Mouse (Mus musculus): ENCODE results near the gene Cldn13. TPM values are rescaled to one million over a fixed set of nuclear protein-coding genes. Genes with fewer than 3 reads are reported as not detected.
A peak's percentile ranks its signal among the peaks of the same experiment; 100 is the strongest.
"Not testable (repeated sequence)": the region's sequence is repeated elsewhere in the genome, so short reads cannot be mapped to it uniquely, and the experiment has no call there.

Cldn13 gene
- 2.1 and 2.3 TPM in 2 replicates for polyA plus RNA-seq (2016; fragmentation: Nextera tagmentation; extraction: Ambion mirVana)

DNA sequence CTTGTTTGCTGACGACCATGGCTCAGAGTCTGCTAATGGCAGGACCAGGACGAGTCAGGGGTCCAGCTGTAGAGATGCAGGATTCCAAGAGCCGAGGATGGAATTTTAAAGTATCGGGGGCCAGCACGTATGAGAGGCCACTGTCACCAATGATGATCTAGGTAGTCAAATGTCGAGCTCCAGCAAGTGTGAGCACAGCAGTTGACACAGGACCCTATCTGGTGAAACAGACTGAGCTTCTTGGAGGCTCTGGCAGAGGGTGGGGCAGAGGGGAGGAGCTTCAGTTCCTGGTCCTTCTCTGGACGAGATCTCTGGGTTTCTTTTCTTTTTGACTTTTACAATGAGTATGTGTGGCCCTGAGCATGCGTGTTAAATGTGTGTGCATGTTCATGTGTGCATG, at the start of gene Cldn13:
Gene Cldn13 (minus strand): TSS at position 216 of the 400 bp plus-strand sequence.
- H3K4me1 ChIP-seq = no peaks in the 10 kb centered on the region
- WGBS = 79% methylated on average over 8 of the region's 8 CpGs
- 0 out of 2 replicates have a peak within 1 kb of the TSS, but pooled peaks have one; percentile 3 for H3K4me3 ChIP-seq
- no peaks in the 10 kb centered on the region for H3K36me3 ChIP-seq
- no peaks in the 10 kb centered on the region for H3K9me3 ChIP-seq (replicated peaks)
- H3K27me3 ChIP-seq (ENCODE audit: low read depth, poor library complexity, severe bottlenecking) = no peaks in the 10 kb centered on the region
- no peak for DNase-seq (ENCODE audit: low spot score)
- H3K27ac ChIP-seq = no peak within 1 kb of the TSS

DNA sequence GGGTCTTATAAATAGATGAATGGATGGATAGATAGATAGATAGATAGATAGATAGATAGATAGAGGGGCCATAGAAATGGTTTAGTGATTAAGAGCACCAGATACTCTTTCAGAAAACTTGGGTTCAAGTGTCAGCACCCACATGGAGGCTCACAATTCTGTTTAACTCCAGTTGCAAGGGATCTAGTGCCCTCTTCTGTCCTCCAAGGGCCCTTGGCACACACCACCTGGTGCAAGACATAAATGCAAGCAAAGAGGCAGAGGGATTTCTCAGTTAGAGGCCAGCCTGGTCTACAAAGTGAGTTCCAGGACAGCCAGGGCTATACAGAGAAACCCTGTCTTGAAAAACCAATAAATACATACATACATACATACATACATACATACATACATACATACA, 49.3 kb upstream of the Cldn13 start:
- H3K27ac ChIP-seq; DNase-seq (ENCODE audit: low spot score); H3K9me3 ChIP-seq (replicated peaks); H3K36me3 ChIP-seq; H3K27me3 ChIP-seq (ENCODE audit: low read depth, poor library complexity, severe bottlenecking); H3K4me3 ChIP-seq: not testable (repeated sequence)
- H3K4me1 ChIP-seq = peaks cover 26% of the 10 kb centered on the region

DNA sequence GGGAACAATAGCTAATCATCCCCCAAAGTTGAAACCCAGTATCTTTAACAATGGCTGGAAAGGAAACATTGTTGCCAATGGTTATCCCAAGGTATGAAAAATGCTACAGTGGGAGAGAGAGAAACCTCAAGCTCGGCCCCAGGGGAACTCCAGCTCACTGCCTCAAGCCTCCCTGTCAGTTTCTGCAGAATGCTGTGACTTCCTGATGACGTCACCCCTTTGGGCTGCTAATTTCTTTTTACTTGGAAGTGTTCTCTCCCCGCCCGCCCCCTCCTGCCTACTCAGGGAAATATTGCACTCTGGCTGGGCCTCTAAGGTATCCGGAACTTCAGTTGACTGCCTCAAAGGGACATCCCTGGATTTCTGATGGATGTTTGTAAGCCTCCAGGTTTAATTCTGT, 48.2 kb upstream of the Cldn13 start:
- Histone ChIP-seq H3K9me3 (replicated peaks) (no peaks in the 10 kb centered on the region), H3K27me3 (ENCODE audit: low read depth, poor library complexity, severe bottlenecking) (0 out of 2 replicates have a peak, but pooled peaks cover 4% of the 10 kb centered on the region), H3K36me3 (no peaks in the 10 kb centered on the region), H3K4me1 (peaks cover 26% of the 10 kb centered on the region), H3K4me3 (no peak overlapping the region), H3K27ac (no peak overlapping the region)
- DNase-seq (ENCODE audit: low spot score) = no peak
- 52% methylated on average over 5 of the region's 5 CpGs for WGBS

DNA sequence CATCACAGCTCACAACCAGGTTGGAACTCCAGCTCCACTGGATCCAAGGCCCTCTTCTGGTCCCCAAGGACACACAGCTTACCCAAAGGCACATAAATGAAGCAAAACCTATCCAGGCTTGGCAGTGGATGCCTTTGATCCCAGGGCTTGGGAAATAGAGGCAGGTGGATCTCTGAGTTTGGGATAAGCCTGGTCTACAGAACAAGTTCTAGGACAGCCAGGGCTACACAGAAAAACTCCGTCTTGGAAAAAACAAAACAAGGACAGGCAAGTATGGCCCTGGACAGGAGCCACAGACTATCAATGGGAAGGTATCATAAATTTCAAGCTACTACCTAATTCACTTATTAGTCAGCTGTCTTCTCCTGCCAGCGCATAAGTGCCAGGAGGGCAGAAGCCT, 46.2 kb upstream of the Cldn13 start:
- Histone ChIP-seq H3K27me3 (ENCODE audit: low read depth, poor library complexity, severe bottlenecking) (0 out of 2 replicates have a peak, but pooled peaks cover 4% of the 10 kb centered on the region), H3K4me3 (no peak overlapping the region), H3K9me3 (replicated peaks) (no peaks in the 10 kb centered on the region), H3K4me1 (peaks cover 20% of the 10 kb centered on the region), H3K36me3 (no peaks in the 10 kb centered on the region), H3K27ac (no peak overlapping the region)
- WGBS = 89% methylated on average over 2 of the region's 2 CpGs
- DNase-seq (ENCODE audit: low spot score) = no peak

DNA sequence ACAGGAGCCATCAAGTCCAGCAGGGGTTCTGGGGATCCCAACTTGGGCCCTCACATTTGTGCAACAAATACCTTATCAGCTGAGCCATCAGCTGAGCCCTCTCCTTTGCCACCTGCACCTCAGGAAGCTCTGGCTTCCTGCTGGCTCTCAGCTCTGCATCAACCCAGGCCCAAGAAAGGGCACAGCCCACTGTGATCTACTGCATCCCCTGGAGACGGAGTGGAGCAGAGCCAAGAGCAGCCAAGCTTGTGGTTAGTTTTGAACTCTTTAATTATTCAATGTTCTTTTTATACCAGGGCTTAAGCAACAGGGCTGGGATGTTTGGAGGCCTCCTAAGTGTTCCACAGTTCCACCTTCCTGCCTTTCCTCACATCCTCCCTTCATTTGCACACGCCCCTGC, 45.1 kb upstream of the Cldn13 start:
- Histone ChIP-seq H3K4me1 (peaks cover 9% of the 10 kb centered on the region), H3K27me3 (ENCODE audit: low read depth, poor library complexity, severe bottlenecking) (no peaks in the 10 kb centered on the region), H3K36me3 (no peaks in the 10 kb centered on the region), H3K9me3 (replicated peaks) (no peaks in the 10 kb centered on the region), H3K4me3 (no peak overlapping the region), H3K27ac (no peak overlapping the region)
- DNase-seq (ENCODE audit: low spot score) = no peak
- WGBS = 77% methylated on average over 2 of the region's 2 CpGs

DNA sequence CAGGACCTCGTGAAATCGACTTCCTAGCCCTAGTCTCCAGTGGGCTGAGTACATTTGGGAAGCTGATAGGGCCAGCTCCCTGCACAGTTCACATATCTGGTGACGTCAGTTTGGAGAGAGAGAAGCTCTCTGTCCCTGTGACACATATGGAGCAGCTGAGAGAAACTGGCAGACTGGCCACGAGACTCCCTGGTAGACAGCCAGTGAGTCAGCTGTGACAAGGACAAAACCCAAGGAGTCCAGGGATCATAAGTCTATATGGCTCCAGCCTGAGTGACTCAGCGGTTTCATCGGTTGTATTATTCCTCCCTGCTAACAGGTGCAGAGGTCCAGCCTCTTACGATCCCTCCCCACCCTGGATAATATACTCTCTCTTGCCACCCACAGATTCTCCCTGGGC, 43.8 kb upstream of the Cldn13 start:
- DNase-seq (ENCODE audit: low spot score) = no peak
- no peak overlapping the region for H3K4me3 ChIP-seq
- H3K27ac ChIP-seq = no peak overlapping the region
- WGBS = 87% methylated on average over 7 of the region's 7 CpGs
- H3K27me3 ChIP-seq (ENCODE audit: low read depth, poor library complexity, severe bottlenecking) = no peaks in the 10 kb centered on the region
- H3K36me3 ChIP-seq = no peaks in the 10 kb centered on the region
- peaks cover 7% of the 10 kb centered on the region; the same call in 1 of the 2 replicates for H3K4me1 ChIP-seq
- no peaks in the 10 kb centered on the region for H3K9me3 ChIP-seq (replicated peaks)

DNA sequence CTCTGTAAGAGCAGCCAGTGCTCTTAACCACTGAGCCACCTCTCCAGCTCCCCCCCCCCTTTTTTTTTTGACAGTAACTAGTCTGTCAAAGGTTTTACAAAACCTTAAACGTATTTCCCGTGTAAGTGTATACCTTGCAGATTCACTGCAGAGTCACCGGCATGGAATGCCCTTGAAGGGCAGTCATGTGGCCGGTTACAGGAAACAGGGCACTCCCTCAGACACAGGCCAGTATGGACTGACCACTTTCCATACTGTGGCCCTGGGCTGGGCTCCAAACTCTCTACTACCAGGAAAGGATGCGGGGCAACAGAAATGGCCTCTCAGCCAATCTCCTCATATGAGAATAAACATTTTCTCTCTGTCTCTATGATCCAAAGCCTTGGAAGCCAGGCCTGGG, 40.2 kb upstream of the Cldn13 start:
- Histone ChIP-seq H3K9me3 (replicated peaks) (no peaks in the 10 kb centered on the region), H3K27ac (no peak overlapping the region), H3K36me3 (no peaks in the 10 kb centered on the region), H3K27me3 (ENCODE audit: low read depth, poor library complexity, severe bottlenecking) (no peaks in the 10 kb centered on the region), H3K4me1 (peaks cover 24% of the 10 kb centered on the region), H3K4me3 (no peak overlapping the region)
- DNase-seq (ENCODE audit: low spot score) = no peak
- WGBS = 89% methylated on average over 5 of the region's 5 CpGs

DNA sequence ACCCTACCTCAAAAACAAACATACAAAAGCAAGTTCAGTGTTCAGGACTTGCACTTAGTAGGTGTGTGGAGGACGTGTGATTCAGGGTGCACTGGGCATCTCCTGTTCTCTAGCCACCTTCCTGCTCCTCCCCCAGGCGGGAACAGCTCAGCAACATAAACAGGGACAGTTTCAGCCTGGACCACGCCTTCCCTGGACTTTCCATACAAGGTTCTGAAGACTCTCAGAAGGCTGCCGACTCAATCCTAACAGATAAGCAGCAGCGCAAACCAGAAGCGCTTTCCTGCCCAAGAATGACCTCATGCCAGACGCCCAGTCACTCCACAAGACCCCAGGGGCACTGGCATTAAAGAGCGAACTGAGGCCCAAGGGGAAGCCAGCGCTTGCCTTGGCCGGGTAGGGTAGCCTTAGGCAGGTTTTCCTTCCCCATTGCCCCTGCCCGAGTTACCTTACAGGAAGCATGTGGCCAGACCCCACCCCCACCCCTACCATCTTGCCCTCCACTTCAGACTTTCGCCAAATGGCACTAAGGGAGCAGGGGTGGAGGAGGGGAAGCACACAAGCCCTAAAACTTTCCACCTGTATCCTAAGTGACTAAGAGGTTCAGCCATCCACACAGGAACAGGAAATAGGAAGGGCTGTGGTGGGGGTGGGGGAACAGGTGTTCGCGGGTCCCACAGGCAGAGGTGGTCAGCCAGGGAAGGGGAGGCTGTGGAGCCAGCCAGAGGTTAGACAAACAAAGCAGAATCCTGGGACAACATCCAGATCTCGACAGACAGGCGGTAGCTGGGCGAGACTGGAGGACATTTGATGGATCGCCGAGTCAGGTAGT, 35.9 kb upstream of the Cldn13 start:
- H3K4me3 ChIP-seq = peak overlapping the region; percentile 22; the same call in 1 of the 2 replicates

DNA sequence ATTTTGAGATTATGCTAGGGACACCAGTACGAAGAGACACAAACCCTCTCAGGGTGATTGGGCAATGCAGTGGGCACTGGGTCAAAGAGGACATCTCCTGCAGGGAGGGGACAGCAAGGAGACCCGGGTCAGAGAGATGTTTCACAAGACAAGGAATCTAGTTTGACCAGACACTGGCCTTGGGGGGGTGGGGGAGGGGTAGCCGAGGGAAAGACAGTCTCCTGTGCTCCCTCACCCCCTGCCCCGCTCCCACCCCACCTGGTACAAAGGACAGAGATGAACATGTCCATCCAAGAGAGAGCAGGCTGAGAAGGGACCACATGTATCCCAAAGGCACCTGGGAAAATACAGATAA, 32.7 kb upstream of the Cldn13 start:
- no peak for DNase-seq (ENCODE audit: low spot score)
- Histone ChIP-seq H3K4me3 (no peak overlapping the region), H3K9me3 (replicated peaks) (no peaks in the 10 kb centered on the region), H3K27me3 (ENCODE audit: low read depth, poor library complexity, severe bottlenecking) (peaks cover 65% of the 10 kb centered on the region), H3K36me3 (no peaks in the 10 kb centered on the region), H3K4me1 (peaks cover 32% of the 10 kb centered on the region), H3K27ac (no peak overlapping the region)
- 60% methylated on average over 4 of the region's 4 CpGs for WGBS

More for the DNA sequence above, 35.9 kb upstream of the Cldn13 start:
- DNase-seq (ENCODE audit: low spot score) = peak; percentile 42
- Histone ChIP-seq H3K27me3 (ENCODE audit: low read depth, poor library complexity, severe bottlenecking) (peaks cover 37% of the 10 kb centered on the region), H3K27ac (peak overlapping the region; percentile 47), H3K9me3 (replicated peaks) (no peaks in the 10 kb centered on the region), H3K36me3 (no peaks in the 10 kb centered on the region), H3K4me1 (peaks cover 26% of the 10 kb centered on the region)
- WGBS = 29% methylated on average over 19 of the region's 19 CpGs

DNA sequence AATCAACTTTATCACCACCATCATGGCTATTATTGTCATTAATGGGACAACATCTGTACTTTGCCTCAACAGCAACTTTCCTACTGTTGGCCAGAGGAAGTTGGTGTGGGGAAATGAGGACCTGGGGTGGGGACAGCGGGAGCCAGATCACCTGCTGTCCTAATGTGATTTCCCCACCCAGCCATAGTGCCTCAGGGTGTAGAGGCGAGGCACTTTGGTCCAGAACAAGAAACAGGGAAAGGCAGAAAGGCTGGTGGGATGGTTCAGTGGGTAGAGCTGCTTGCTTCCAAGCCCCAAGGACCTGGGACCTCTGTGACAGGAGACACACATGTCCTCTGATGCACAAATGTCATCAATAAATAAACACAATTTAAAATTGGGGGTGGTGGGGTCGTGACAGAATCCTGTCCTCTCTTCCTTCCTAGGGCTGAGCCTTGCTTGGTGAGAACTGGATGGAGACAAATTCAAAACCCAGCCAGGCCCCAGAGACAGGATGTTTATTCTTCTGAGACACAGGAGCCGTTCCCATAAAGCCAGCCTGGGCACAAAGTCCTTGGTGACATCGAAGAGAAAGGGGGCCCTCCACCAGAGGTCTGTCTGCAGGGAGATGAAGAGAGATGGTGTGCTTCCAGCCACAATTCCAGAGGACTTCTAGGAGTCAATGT, 32.2 kb upstream of the Cldn13 start:
- Histone ChIP-seq H3K36me3 (no peaks in the 10 kb centered on the region), H3K4me3 (no peak overlapping the region), H3K27ac (no peak overlapping the region), H3K27me3 (ENCODE audit: low read depth, poor library complexity, severe bottlenecking) (peaks cover 65% of the 10 kb centered on the region), H3K4me1 (peaks cover 32% of the 10 kb centered on the region), H3K9me3 (replicated peaks) (no peaks in the 10 kb centered on the region)
- 55% methylated on average over 5 of the region's 5 CpGs for WGBS
- DNase-seq (ENCODE audit: low spot score) = no peak

DNA sequence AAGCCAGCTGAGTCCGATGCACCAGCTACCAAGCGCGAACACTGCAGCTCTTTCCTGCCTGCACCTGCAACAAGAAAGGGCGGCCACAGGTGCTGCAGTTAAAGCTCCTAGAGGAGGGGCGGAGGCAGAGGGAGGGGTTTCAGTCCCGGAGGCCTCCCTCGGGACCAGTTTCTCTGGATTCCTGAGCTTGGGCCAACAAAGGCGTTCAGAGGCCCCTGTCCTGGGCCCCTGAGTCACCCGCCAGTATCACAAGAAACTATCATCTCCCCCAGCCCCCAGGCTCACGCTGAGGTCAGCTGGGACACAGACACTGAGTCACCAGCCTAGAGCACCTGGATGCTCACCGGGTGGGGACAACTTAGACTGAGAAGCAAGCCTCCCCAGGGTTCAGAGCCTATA, 31.5 kb upstream of the Cldn13 start, which contains the start of gene Cldn4:
Gene Cldn4 (minus strand): TSS at position 78 of the 399 bp plus-strand sequence.
- 12% methylated on average over 11 of the region's 11 CpGs for WGBS
- no peak within 1 kb of the TSS for H3K27ac ChIP-seq

DNA sequence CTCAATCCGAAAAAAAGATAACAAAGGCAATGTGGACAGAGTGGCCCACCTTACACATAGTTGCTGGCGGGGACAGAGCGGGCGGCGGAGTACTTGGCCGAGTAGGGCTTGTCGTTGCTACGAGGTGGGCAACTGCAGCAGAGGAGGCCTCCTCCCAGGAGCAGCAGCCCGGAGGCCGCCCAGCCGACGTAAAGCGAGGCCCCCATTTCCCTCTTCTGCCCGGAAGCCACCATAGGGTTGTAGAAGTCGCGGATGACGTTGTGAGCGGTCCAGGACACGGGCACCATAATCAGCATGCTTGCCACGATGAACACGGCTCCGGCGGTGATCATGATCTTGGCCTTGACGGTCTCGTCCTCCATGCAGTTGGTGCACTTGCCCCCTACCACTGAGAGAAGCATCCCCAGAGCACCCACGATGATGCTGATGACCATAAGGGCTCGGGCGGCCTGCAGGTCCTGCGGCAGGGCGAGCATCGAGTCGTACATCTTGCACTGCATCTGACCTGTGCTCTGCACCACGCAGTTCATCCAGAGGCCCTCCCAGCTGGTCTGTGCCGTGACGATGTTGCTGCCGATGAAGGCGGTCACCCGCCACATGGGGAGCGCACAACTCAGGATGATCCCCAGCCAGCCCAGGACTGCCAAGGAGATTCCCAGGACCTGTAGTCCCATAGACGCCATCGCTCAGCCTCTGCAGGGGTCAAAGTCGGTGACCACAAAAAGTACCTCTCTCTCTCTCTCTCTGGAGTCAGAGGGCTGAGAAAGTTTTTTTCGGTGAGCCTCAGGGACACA, 30.9 kb upstream of the Cldn13 start:
- peaks cover 65% of the 10 kb centered on the region for H3K27me3 ChIP-seq (ENCODE audit: low read depth, poor library complexity, severe bottlenecking)
- WGBS = 12% methylated on average over 41 of the region's 43 CpGs
- H3K4me1 ChIP-seq = peaks cover 22% of the 10 kb centered on the region
- H3K36me3 ChIP-seq = no peaks in the 10 kb centered on the region
- peak; percentile 40 for DNase-seq (ENCODE audit: low spot score)
- peak overlapping the region; percentile 40 for H3K4me3 ChIP-seq
- H3K9me3 ChIP-seq (replicated peaks) = no peaks in the 10 kb centered on the region
- H3K27ac ChIP-seq = no peak overlapping the region

More for the DNA sequence above, 31.5 kb upstream of the Cldn13 start, which contains the start of gene Cldn4:
- H3K27me3 ChIP-seq (ENCODE audit: low read depth, poor library complexity, severe bottlenecking) = peaks cover 65% of the 10 kb centered on the region
- H3K9me3 ChIP-seq (replicated peaks) = no peaks in the 10 kb centered on the region
- peak; percentile 49 for DNase-seq (ENCODE audit: low spot score)
- H3K4me3 ChIP-seq = peak within 1 kb of the TSS; percentile 40
- H3K36me3 ChIP-seq = no peaks in the 10 kb centered on the region
- H3K4me1 ChIP-seq = peaks cover 28% of the 10 kb centered on the region

Data from limb, embryonic 10.5 days (tissue).